ENCODE assay signal across 12 mouse cellular contexts in the genomic region with DNA sequence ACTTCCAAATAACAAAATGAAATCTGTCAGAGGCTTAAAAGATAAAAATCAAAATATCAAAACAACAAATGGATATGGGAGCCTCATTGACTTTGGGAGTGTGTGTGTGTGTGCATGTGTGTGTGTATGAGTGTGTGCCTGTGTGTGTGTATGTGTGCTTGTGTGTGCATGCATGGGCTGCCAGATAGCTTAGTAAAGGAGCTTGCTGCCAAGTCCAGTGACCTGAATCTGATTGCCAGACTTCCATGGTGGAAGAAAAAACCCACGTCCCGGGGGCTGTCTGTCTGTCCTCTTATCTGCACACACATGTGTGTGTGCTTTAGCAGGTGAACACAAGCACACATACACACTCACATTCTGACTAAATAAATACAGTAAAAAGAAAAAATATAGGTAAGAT.
A peak's percentile ranks its signal among the peaks of the same experiment; 100 is the strongest.
DNase-seq lines count a peak whose midpoint lies in the region.
"Had no signal": no experiment of that assay in that cellular context is flagged by ENCODE, and none has a peak within 500 bp of the region (broad histone marks: within the 10 kb centered on the region; RNA-seq: fewer than 3 reads in every experiment).

No protein-coding gene starts in this region.

- DNase-seq in cerebellum, postnatal 14 days = peak; percentile 36 to 48
- DNase-seq in cerebellum, adult 9-10 months = no peak
- peak; percentile 58 for DNase-seq in retina, postnatal 1 day
- no peak for DNase-seq in retina, embryonic 14.5 days (ENCODE audit: low spot score)
- DNase-seq in thymus, postnatal 4 days = no peak
- DNase-seq: adrenal gland, postnatal 10 days; adrenal gland, postnatal 25 days; cerebellum, adult 11 months; cerebellum, adult 18-20 months; cerebellum, adult 9-11 months; cerebellum, postnatal 36 days; embryo, embryonic 11 days had no signal

Comparison
In these comparisons a context has a peak if more than half of its experiments do, and no peak if none do; other contexts are left out.
1. DNase-seq: peak in cerebellum, postnatal 14 days (2 of 2) and retina, postnatal 1 day (single experiment); none in cerebellum, adult 9-10 months (single experiment), retina, embryonic 14.5 days (single experiment) and thymus, postnatal 4 days (single experiment).